Comparison of ENCODE assay signal across 8 mouse cellular contexts in the genomic region with DNA sequence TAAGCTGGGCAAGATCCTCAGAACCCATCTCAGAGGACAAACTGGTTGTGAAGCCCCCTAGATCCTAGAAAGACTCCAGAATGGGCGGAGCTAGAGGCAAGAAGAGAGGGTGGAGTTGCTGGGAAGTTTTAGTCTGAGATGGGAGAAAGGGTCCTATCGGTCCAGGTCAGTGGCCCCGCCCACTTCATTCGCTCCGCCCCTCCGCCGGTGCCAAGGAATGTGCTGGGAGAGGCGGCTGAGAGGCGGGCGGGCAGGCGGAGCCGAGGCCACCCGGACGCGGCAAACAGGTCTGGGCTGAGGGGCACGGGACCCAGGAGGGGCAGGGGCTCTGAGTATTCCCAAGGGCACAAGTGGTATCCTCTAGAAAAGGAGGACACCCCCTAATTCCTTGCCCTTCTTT. TPM values are rescaled to one million over a fixed set of nuclear protein-coding genes. Genes with fewer than 3 reads are reported as not detected.
A peak's percentile ranks its signal among the peaks of the same experiment; 100 is the strongest.
DNase-seq lines count a peak whose midpoint lies in the region; ATAC-seq lines count a peak whose summit lies in the region.

A gene (plus strand): TSS at position 248 of the 400 bp plus-strand sequence.

- H3K27ac ChIP-seq in forebrain, embryonic 15.5 days (replicated peaks), result no peak within 1 kb of the TSS
- H3K27ac ChIP-seq in hindbrain, embryonic 11.5 days (ENCODE audit: low read depth, low read length), result 0 out of 2 replicates have a peak within 1 kb of the TSS, but pooled peaks have one; percentile 17
- H3K27ac ChIP-seq in midbrain, embryonic 14.5 days (replicated peaks; ENCODE audit: low read depth, low read length), result no peak within 1 kb of the TSS

- peak; percentile 48 for DNase-seq in thymus, postnatal 4 days
- DNase-seq in thymus, postnatal 10 days (ENCODE audit: low spot score in 2 of 2), result no peak
- DNase-seq in hindbrain, embryonic 11.5 days (ENCODE audit: low spot score), result peak; percentile 58
- DNase-seq in layer of hippocampus, postnatal 25 days (ENCODE audit: extremely low spot score in 1 of 2, low spot score in 1 of 2), result peak in 1 of 2 experiments; percentile 37
- DNase-seq in midbrain, embryonic 14.5 days, result peak; percentile 24
- DNase-seq in testis, postnatal 14 days (ENCODE audit: low spot score), result peak; percentile 76
- no peak for DNase-seq in T-cell, adult 2 months (ENCODE audit: low spot score)

- H3K9ac ChIP-seq in forebrain, embryonic 15.5 days (replicated peaks), result no peak within 1 kb of the TSS
- no peak within 1 kb of the TSS for H3K9ac ChIP-seq in hindbrain, embryonic 11.5 days (ENCODE audit: low read depth, low read length)
- H3K9ac ChIP-seq in midbrain, embryonic 14.5 days (replicated peaks; ENCODE audit: low read length), result no peak within 1 kb of the TSS

- no peaks in the 10 kb centered on the region for H3K4me1 ChIP-seq in forebrain, embryonic 15.5 days
- H3K4me1 ChIP-seq in hindbrain, embryonic 11.5 days (replicated peaks; ENCODE audit: control insufficient read depth, insufficient read depth, low read length), result no peaks in the 10 kb centered on the region; the same call in 1 of the 2 replicates
- H3K4me1 ChIP-seq in midbrain, embryonic 14.5 days (ENCODE audit: control insufficient read depth, insufficient read depth, low read length), result no peaks in the 10 kb centered on the region

- H3K36me3 ChIP-seq in forebrain, embryonic 15.5 days, result peaks cover 30% of the 10 kb centered on the region
- H3K36me3 ChIP-seq in hindbrain, embryonic 11.5 days (ENCODE audit: control insufficient read depth, insufficient read depth, low read length), result peaks cover 2% of the 10 kb centered on the region; the same call in 1 of the 2 replicates
- H3K36me3 ChIP-seq in midbrain, embryonic 14.5 days (ENCODE audit: control insufficient read depth, insufficient read depth, low read length), result peaks cover 37% of the 10 kb centered on the region

- H3K27me3 ChIP-seq in forebrain, embryonic 15.5 days, result peaks cover 9% of the 10 kb centered on the region; the same call in 1 of the 2 replicates
- peaks cover 9% of the 10 kb centered on the region for H3K27me3 ChIP-seq in hindbrain, embryonic 11.5 days (ENCODE audit: control insufficient read depth, insufficient read depth, low read length)
- peaks cover 7% of the 10 kb centered on the region for H3K27me3 ChIP-seq in midbrain, embryonic 14.5 days (ENCODE audit: control insufficient read depth, insufficient read depth, low read length)

- no peaks in the 10 kb centered on the region for H3K9me3 ChIP-seq in forebrain, embryonic 15.5 days
- H3K9me3 ChIP-seq in hindbrain, embryonic 11.5 days (ENCODE audit: control insufficient read depth, low read length), result no peaks in the 10 kb centered on the region
- no peaks in the 10 kb centered on the region for H3K9me3 ChIP-seq in midbrain, embryonic 14.5 days (ENCODE audit: control insufficient read depth, low read length)

- 0 out of 2 replicates have a peak within 1 kb of the TSS, but pooled peaks have one; percentile 12 for H3K4me2 ChIP-seq in forebrain, embryonic 15.5 days (replicated peaks)
- no peak within 1 kb of the TSS for H3K4me2 ChIP-seq in hindbrain, embryonic 11.5 days (replicated peaks; ENCODE audit: low read depth, low read length)
- H3K4me2 ChIP-seq in midbrain, embryonic 14.5 days (ENCODE audit: low read length), result no peak within 1 kb of the TSS

- WGBS in forebrain, embryonic 15.5 days, result 2% methylated on average over 16 of the region's 16 CpGs
- 2% methylated on average over 16 of the region's 16 CpGs for WGBS in hindbrain, embryonic 11.5 days
- WGBS in midbrain, embryonic 14.5 days, result 2% methylated on average over 16 of the region's 16 CpGs

- no peak for ATAC-seq in forebrain, embryonic 15.5 days (replicated peaks)
- no peak for ATAC-seq in hindbrain, embryonic 11.5 days (ENCODE audit: low FRiP score)
- ATAC-seq in midbrain, embryonic 14.5 days (ENCODE audit: low FRiP score, low TSS enrichment), result no peak

- no peak within 1 kb of the TSS for H3K4me3 ChIP-seq in forebrain, embryonic 15.5 days
- H3K4me3 ChIP-seq in hindbrain, embryonic 11.5 days (ENCODE audit: low read depth, low read length), result no peak within 1 kb of the TSS
- H3K4me3 ChIP-seq in midbrain, embryonic 14.5 days (replicated peaks; ENCODE audit: low read depth, low read length), result no peak within 1 kb of the TSS

RNA-seq across cellular contexts. Expression of the gene that starts here (rescaled TPM):
- polyA plus RNA-seq in forebrain, embryonic 15.5 days (2015; fragmentation: Nextera tagmentation; extraction: Ambion mirVana), result 0.94 and 1.0 TPM in 2 replicates
- 1.3 and 1.6 TPM in 2 replicates for polyA plus RNA-seq in hindbrain, embryonic 11.5 days (2014; fragmentation: Nextera tagmentation; extraction: Ambion mirVana)
- total RNA-seq in layer of hippocampus, postnatal 25 days (2021), result 10 to 100 TPM; 10.9 to 12.7 TPM
- 0.63 and 1.6 TPM in 2 replicates for polyA plus RNA-seq in midbrain, embryonic 14.5 days (2014; fragmentation: Nextera tagmentation; extraction: Ambion mirVana)

Comparison
In these comparisons a context has a peak if more than half of its experiments do, and no peak if none do; other contexts are left out.
1. DNase-seq: peak in thymus, postnatal 4 days (single experiment), hindbrain, embryonic 11.5 days (single experiment), midbrain, embryonic 14.5 days (single experiment) and testis, postnatal 14 days (single experiment); none in thymus, postnatal 10 days (0 of 2) and T-cell, adult 2 months (single experiment).